Mouse (Mus musculus): Measurements from ENCODE around the gene Selenof.

DNA sequence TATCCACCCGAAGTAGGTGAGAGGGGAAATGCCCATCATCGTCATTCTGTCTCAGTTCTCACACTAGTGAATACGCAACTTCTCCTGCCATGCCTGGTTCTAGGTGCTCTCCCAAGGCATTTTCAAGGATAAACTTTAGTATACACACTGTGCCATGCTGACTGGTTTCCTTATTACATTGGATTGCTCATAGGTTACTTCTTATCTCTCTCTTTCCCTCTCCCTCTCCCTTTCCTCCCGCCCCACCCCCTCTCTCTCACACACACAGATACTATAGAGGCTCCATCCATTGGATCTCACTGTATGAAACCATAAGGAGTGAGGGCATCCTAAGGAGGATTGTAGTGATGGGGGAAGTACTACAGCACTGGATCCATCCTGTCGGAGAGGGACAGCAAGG lies 38.0 kb downstream of the Selenof start:
- TF ChIP-seq GATA1 (IDR thresholded peaks at IDR 0.05; ENCODE audit: low read length): no peak
- TF ChIP-seq TAL1 (IDR thresholded peaks at IDR 0.05; ENCODE audit: low read length): no peak

All from erythroblast, embryonic 14.5 days (primary cell).